Mouse (Mus musculus) telencephalon, adult 2 months (tissue): ENCODE results near the gene Smap1.
A peak's percentile ranks its signal among the peaks of the same experiment; 100 is the strongest.

Source experiments
- DNase-seq: peaks from one replicate; pipeline ENCODE4 v3.0.0-alpha.2; 2011; ENCODE audit warnings: low read depth, low spot score

Gene Smap1

GRCm38 (mm10) chr1:23920275-23920674 lies 1.8 kb downstream of the Smap1 start:
- DNase-seq, result no peak

GRCm38 (mm10) chr1:23919086-23919485 lies 3.0 kb downstream of the Smap1 start:
- DNase-seq, result no peak

- no peak for DNase-seq
Observed at GRCm38 (mm10) chr1:23915483-23915882, 6.6 kb downstream of the Smap1 start.

GRCm38 (mm10) chr1:23912988-23913387 lies 9.1 kb downstream of the Smap1 start:
- no peak for DNase-seq

GRCm38 (mm10) chr1:23906082-23906481 lies 16.0 kb downstream of the Smap1 start:
- DNase-seq, result no peak

- no peak for DNase-seq
Observed at GRCm38 (mm10) chr1:23903340-23903739, 18.8 kb downstream of the Smap1 start.

GRCm38 (mm10) chr1:23902736-23903135 lies 19.4 kb downstream of the Smap1 start:
- DNase-seq, result no peak

GRCm38 (mm10) chr1:23899647-23900020 lies 22.5 kb downstream of the Smap1 start:
- no peak for DNase-seq

- no peak for DNase-seq
Observed at GRCm38 (mm10) chr1:23899020-23899646, 23.0 kb downstream of the Smap1 start.

- DNase-seq, result no peak
Observed at GRCm38 (mm10) chr1:23892072-23892471, 30.0 kb downstream of the Smap1 start.

- DNase-seq, result no peak
Observed at GRCm38 (mm10) chr1:23884914-23885313, 37.2 kb downstream of the Smap1 start.

- DNase-seq, result no peak
Observed at GRCm38 (mm10) chr1:23884087-23884668, 37.9 kb downstream of the Smap1 start.

- DNase-seq, result no peak
Observed at GRCm38 (mm10) chr1:23882681-23883080, 39.4 kb downstream of the Smap1 start.

GRCm38 (mm10) chr1:23872194-23872593 lies 49.9 kb downstream of the Smap1 start:
- DNase-seq, result no peak

- peak; percentile 56 for DNase-seq
Observed at GRCm38 (mm10) chr1:23867350-23867862, 54.7 kb downstream of the Smap1 start.

GRCm38 (mm10) chr1:23865566-23865965 lies 56.6 kb downstream of the Smap1 start:
- DNase-seq, result no peak

GRCm38 (mm10) chr1:23860944-23861343 lies 61.2 kb downstream of the Smap1 start:
- no peak for DNase-seq

- DNase-seq, result no peak
Observed at GRCm38 (mm10) chr1:23855623-23856022, 66.5 kb downstream of the Smap1 start.

- DNase-seq, result no peak
Observed at GRCm38 (mm10) chr1:23846044-23846680, 76.0 kb downstream of the Smap1 start.

- DNase-seq, result no peak
Observed at GRCm38 (mm10) chr1:23845007-23845406, 77.1 kb downstream of the Smap1 start.

- DNase-seq, result no peak
Observed at GRCm38 (mm10) chr1:23843790-23844189, 78.3 kb downstream of the Smap1 start.

GRCm38 (mm10) chr1:23842629-23843028 lies 79.5 kb downstream of the Smap1 start:
- no peak for DNase-seq

- no peak for DNase-seq
Observed at GRCm38 (mm10) chr1:23840924-23841323, 81.2 kb downstream of the Smap1 start.
